Comparison of ENCODE assay signal across 8 mouse cellular contexts in genomic region chr10:75763682-75764518, GRCm38 (mm10). TPM values are rescaled to one million over a fixed set of nuclear protein-coding genes. Genes with fewer than 3 reads are reported as not detected.
A peak's percentile ranks its signal among the peaks of the same experiment; 100 is the strongest.
DNase-seq lines count a peak whose midpoint lies in the region; ATAC-seq lines count a peak whose summit lies in the region.

TSS of gene Cabin1 (minus strand) at chr10:75764341.

- peak within 1 kb of the TSS; percentile 93 for H3K4me3 ChIP-seq in hindbrain, embryonic 12.5 days

- H3K9me3 ChIP-seq in hindbrain, embryonic 12.5 days (replicated peaks), result no peaks in the 10 kb centered on the region

- 0 out of 2 replicates have a peak, but pooled peaks cover 20% of the 10 kb centered on the region for H3K36me3 ChIP-seq in hindbrain, embryonic 12.5 days

- H3K27ac ChIP-seq in hindbrain, embryonic 12.5 days, result peak within 1 kb of the TSS; percentile 80

- H3K4me2 ChIP-seq in hindbrain, embryonic 12.5 days (replicated peaks), result peak within 1 kb of the TSS; percentile 83

- peak; percentile 99 for DNase-seq in NIH3T3 (ENCODE audit: low read depth)
- peak; percentile 99 for DNase-seq in cerebellum, postnatal 10 days
- peak; percentile 96 to 98 for DNase-seq in frontal cortex, postnatal 10 days (ENCODE audit: low spot score in 2 of 2)
- peak; percentile 97 to 99 for DNase-seq in layer of hippocampus, postnatal 14 days (ENCODE audit: low spot score in 2 of 2)
- peak; percentile 98 for DNase-seq in lung, postnatal 14 days
- peak; percentile 97 for DNase-seq in retina, adult 2 months (ENCODE audit: low read depth, low spot score)
- peak; percentile 95 to 97 for DNase-seq in thymus, postnatal 36 days

- H3K27me3 ChIP-seq in hindbrain, embryonic 12.5 days, result no peaks in the 10 kb centered on the region

- WGBS in hindbrain, embryonic 12.5 days, result under 1% methylated on average over 61 of the region's 61 CpGs

- H3K4me1 ChIP-seq in hindbrain, embryonic 12.5 days, result peaks cover 17% of the 10 kb centered on the region

- peak; percentile 98 for ATAC-seq in hindbrain, embryonic 12.5 days (ENCODE audit: low FRiP score)

- peak within 1 kb of the TSS; percentile 89 for H3K9ac ChIP-seq in hindbrain, embryonic 12.5 days

RNA-seq across cellular contexts. Expression of gene Cabin1, which starts in this region (rescaled TPM):
- polyA plus RNA-seq in hindbrain, embryonic 12.5 days (2016; fragmentation: Nextera tagmentation; extraction: Ambion mirVana), result 44.1 and 48.7 TPM in 2 replicates
- 10 to 100 TPM; 66.9 to 81.2 TPM for total RNA-seq in layer of hippocampus, postnatal 14 days (2021)

Comparison
In these comparisons a context has a peak if more than half of its experiments do, and no peak if none do; other contexts are left out.
1. Peak in every context shown above with its lines: DNase-seq, ATAC-seq, H3K4me3 ChIP-seq and H3K27ac ChIP-seq.